Mouse (Mus musculus): Measurements from ENCODE around the gene Hoxd4. TPM values are rescaled to one million over a fixed set of nuclear protein-coding genes. Genes with fewer than 3 reads are reported as not detected.

The Hoxd4 gene
- 0.20 and 0.51 TPM in 2 replicates for polyA plus RNA-seq (2015; fragmentation: Nextera tagmentation; extraction: Ambion mirVana)

GRCm38 (mm10) chr2:74711721-74712621 lies at the start of gene Hoxd4, which contains the start of gene Hoxd3:
Gene Hoxd4, plus strand, starts transcription at chr2:74711929.
Gene Hoxd3, plus strand, starts transcription at chr2:74711927.
- Histone ChIP-seq H3K4me1 (replicated peaks; ENCODE audit: control insufficient read depth, insufficient read depth, low read length) (no peaks in the 10 kb centered on the region), H3K36me3 (ENCODE audit: control insufficient read depth, insufficient read depth) (no peaks in the 10 kb centered on the region), H3K27me3 (replicated peaks; ENCODE audit: control insufficient read depth, insufficient read depth, low read length) (peaks cover 88% of the 10 kb centered on the region), H3K4me3 (ENCODE audit: low read depth, low read length) (peak within 1 kb of the TSS; percentile 65), H3K27ac (ENCODE audit: low read depth, low read length) (peak within 1 kb of the TSS; percentile 66), H3K9ac (ENCODE audit: low read depth, low read length) (peak within 1 kb of the TSS; percentile 70), H3K9me3 (ENCODE audit: control insufficient read depth) (no peaks in the 10 kb centered on the region), H3K4me2 (replicated peaks; ENCODE audit: low read depth) (peak within 1 kb of the TSS; percentile 70)
- under 1% methylated on average over 65 of the region's 65 CpGs for WGBS
- no peak for TF ChIP-seq CTCF (IDR thresholded peaks at IDR 0.05; ENCODE audit: low read depth)
- peak; percentile 39 for ATAC-seq

- Histone ChIP-seq H3K27ac (ENCODE audit: low read depth, low read length) (no peak overlapping the region), H3K4me2 (replicated peaks; ENCODE audit: low read depth) (no peak overlapping the region), H3K36me3 (ENCODE audit: control insufficient read depth, insufficient read depth) (no peaks in the 10 kb centered on the region), H3K9me3 (ENCODE audit: control insufficient read depth) (no peaks in the 10 kb centered on the region), H3K27me3 (replicated peaks; ENCODE audit: control insufficient read depth, insufficient read depth, low read length) (peaks cover 97% of the 10 kb centered on the region), H3K9ac (ENCODE audit: low read depth, low read length) (no peak overlapping the region), H3K4me1 (replicated peaks; ENCODE audit: control insufficient read depth, insufficient read depth, low read length) (0 out of 2 replicates have a peak, but pooled peaks cover 3% of the 10 kb centered on the region), H3K4me3 (ENCODE audit: low read depth, low read length) (no peak overlapping the region)
- 4% methylated on average over 18 of the region's 18 CpGs for WGBS
- TF ChIP-seq CTCF (IDR thresholded peaks at IDR 0.05; ENCODE audit: low read depth): peak; percentile 79
- no peak for ATAC-seq
These were observed 48.3 kb upstream of the Hoxd4 start for GRCm38 (mm10) chr2:74663291-74663925.

- H3K27me3 ChIP-seq (replicated peaks; ENCODE audit: control insufficient read depth, insufficient read depth, low read length): peaks cover 96% of the 10 kb centered on the region
- H3K36me3 ChIP-seq (ENCODE audit: control insufficient read depth, insufficient read depth): no peaks in the 10 kb centered on the region
- no peak overlapping the region for H3K4me2 ChIP-seq (replicated peaks; ENCODE audit: low read depth)
- 3% methylated on average over 7 of the region's 7 CpGs for WGBS
- no peak overlapping the region for H3K4me3 ChIP-seq (ENCODE audit: low read depth, low read length)
- no peak overlapping the region for H3K27ac ChIP-seq (ENCODE audit: low read depth, low read length)
- 0 out of 2 replicates have a peak, but pooled peaks cover 3% of the 10 kb centered on the region for H3K4me1 ChIP-seq (replicated peaks; ENCODE audit: control insufficient read depth, insufficient read depth, low read length)
- no peak for TF ChIP-seq CTCF (IDR thresholded peaks at IDR 0.05; ENCODE audit: low read depth)
- ATAC-seq: no peak
- H3K9ac ChIP-seq (ENCODE audit: low read depth, low read length): no peak overlapping the region
- no peaks in the 10 kb centered on the region for H3K9me3 ChIP-seq (ENCODE audit: control insufficient read depth)
These were observed 45.3 kb upstream of the Hoxd4 start for GRCm38 (mm10) chr2:74666411-74666810.

GRCm38 (mm10) chr2:74667191-74667841 lies 44.4 kb upstream of the Hoxd4 start:
- H3K9me3 ChIP-seq (ENCODE audit: control insufficient read depth): no peaks in the 10 kb centered on the region
- 4% methylated on average over 36 of the region's 36 CpGs for WGBS
- no peak overlapping the region for H3K9ac ChIP-seq (ENCODE audit: low read depth, low read length)
- peaks cover 96% of the 10 kb centered on the region for H3K27me3 ChIP-seq (replicated peaks; ENCODE audit: control insufficient read depth, insufficient read depth, low read length)
- no peak for TF ChIP-seq CTCF (IDR thresholded peaks at IDR 0.05; ENCODE audit: low read depth)
- peak overlapping the region; percentile 42; the same call in 1 of the 2 replicates for H3K4me3 ChIP-seq (ENCODE audit: low read depth, low read length)
- H3K4me2 ChIP-seq (replicated peaks; ENCODE audit: low read depth): no peak overlapping the region
- no peaks in the 10 kb centered on the region for H3K36me3 ChIP-seq (ENCODE audit: control insufficient read depth, insufficient read depth)
- no peak overlapping the region for H3K27ac ChIP-seq (ENCODE audit: low read depth, low read length)
- H3K4me1 ChIP-seq (replicated peaks; ENCODE audit: control insufficient read depth, insufficient read depth, low read length): 0 out of 2 replicates have a peak, but pooled peaks cover 3% of the 10 kb centered on the region
- ATAC-seq: no peak

- H3K4me3 ChIP-seq (ENCODE audit: low read depth, low read length): peak within 1 kb of the TSS; percentile 42
- 0 out of 2 replicates have a peak, but pooled peaks cover 3% of the 10 kb centered on the region for H3K4me1 ChIP-seq (replicated peaks; ENCODE audit: control insufficient read depth, insufficient read depth, low read length)
- no peak within 1 kb of the TSS for H3K9ac ChIP-seq (ENCODE audit: low read depth, low read length)
- H3K36me3 ChIP-seq (ENCODE audit: control insufficient read depth, insufficient read depth): no peaks in the 10 kb centered on the region
- under 1% methylated on average over 31 of the region's 51 CpGs for WGBS
- TF ChIP-seq CTCF (IDR thresholded peaks at IDR 0.05; ENCODE audit: low read depth): no peak
- ATAC-seq: peak; percentile 36; the same call in 1 of the 2 replicates
- H3K9me3 ChIP-seq (ENCODE audit: control insufficient read depth): no peaks in the 10 kb centered on the region
- H3K27ac ChIP-seq (ENCODE audit: low read depth, low read length): no peak within 1 kb of the TSS
- H3K4me2 ChIP-seq (replicated peaks; ENCODE audit: low read depth): peak within 1 kb of the TSS; percentile 71
- H3K27me3 ChIP-seq (replicated peaks; ENCODE audit: control insufficient read depth, insufficient read depth, low read length): peaks cover 96% of the 10 kb centered on the region
These were observed 43.8 kb upstream of the Hoxd4 start, which contains the start of gene Hoxd13 for GRCm38 (mm10) chr2:74667842-74668357. Gene Hoxd13, plus strand, starts transcription at chr2:74668310.
